Mouse (Mus musculus) olfactory bulb, adult 2 months (tissue): ENCODE data around the gene Dlx1. TPM values are rescaled to one million over a fixed set of nuclear protein-coding genes. Genes with fewer than 3 reads are reported as not detected.

Experiments
- H3K27ac ChIP-seq: fragments of 200-500 bp; 2 replicates; pipeline ENCODE4 v1.5.1; 2012; ENCODE audit warnings: low read depth, low read length; ENCODE audit not compliant: insufficient read depth
- H3K4me1 ChIP-seq: fragments of 200-500 bp; 2 replicates; pipeline ENCODE4 v1.6.1; 2012; ENCODE audit warnings: low read length; ENCODE audit not compliant: control insufficient read depth, insufficient read depth
- H3K4me3 ChIP-seq: fragments of 200-500 bp; 2 replicates; pipeline ENCODE4 v1.5.1; 2012; ENCODE audit warnings: mild to moderate bottlenecking, low read depth, low read length, moderate library complexity; ENCODE audit not compliant: insufficient read depth
- CTCF ChIP-seq: fragments of 200-500 bp; IDR thresholded peaks from 2 replicates; pipeline ENCODE4 v1.5.1; 2012; ENCODE audit warnings: low read depth, mild to moderate bottlenecking, low read length, moderate library complexity; ENCODE audit not compliant: insufficient read depth
- POLR2A ChIP-seq: fragments of 200-500 bp; IDR thresholded peaks from 2 replicates; pipeline ENCODE4 v1.6.1; 2012; ENCODE audit warnings: mild to moderate bottlenecking, low read depth, low read length, moderate library complexity; ENCODE audit not compliant: insufficient read depth
- WGBS: fragments of 180-500 bp; shearing (Covaris S2); methylation state at CpG from one replicate; pipeline ENCODE4 v1.1.7; 2018; 5-methylcytosine and 5-hydroxymethylcytosine counted together
- polyA plus RNA-seq: library from polyadenylated mRNA; stranded (reverse); fragments of >200 nt; gene quantifications from 2 replicates; pipeline ENCODE4 v1.2.4, GENCODE M21; 2012; ENCODE audit warnings: low replicate concordance; ENCODE audit not compliant: missing spikeins, insufficient read depth, insufficient read length

Dlx1 gene
- polyA plus RNA-seq, 1 experiment, result 355 TPM

DNA sequence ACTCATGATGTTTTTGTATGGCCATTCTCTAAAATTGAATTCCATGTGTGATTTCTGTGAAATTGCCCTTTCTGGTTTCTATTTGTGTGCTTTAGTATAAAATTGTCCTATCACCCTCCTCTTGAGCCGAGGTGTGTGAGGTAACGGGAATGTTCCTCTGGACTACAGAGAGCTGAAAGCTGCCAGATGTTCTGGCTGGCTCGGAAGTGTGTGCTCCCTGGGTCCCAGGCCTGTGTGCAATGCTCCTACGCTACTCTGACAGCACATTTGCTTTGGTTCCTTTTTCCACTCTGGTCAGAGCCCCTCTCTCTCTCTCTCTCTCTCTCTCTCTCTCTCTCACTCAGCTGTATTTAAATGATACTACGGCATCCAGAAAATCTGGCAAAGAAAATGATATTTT, 30.7 kb upstream of the Dlx1 start:
- no peak overlapping the region for H3K4me3 ChIP-seq
- WGBS, result 60% methylated on average over 5 of the region's 5 CpGs
- no peak overlapping the region for H3K27ac ChIP-seq
- no peak for TF ChIP-seq POLR2A
- TF ChIP-seq CTCF, result no peak
- peaks cover 9% of the 10 kb centered on the region for H3K4me1 ChIP-seq

- no peak overlapping the region for H3K4me3 ChIP-seq
- TF ChIP-seq POLR2A (no peak), CTCF (no peak)
- no peak overlapping the region; the same call in 1 of the 2 replicates for H3K27ac ChIP-seq
- peaks cover 8% of the 10 kb centered on the region for H3K4me1 ChIP-seq
- 44% methylated on average over 16 of the region's 16 CpGs for WGBS
Observed at GRCm38 (mm10) chr2:71499276-71500230, 28.4 kb upstream of the Dlx1 start.

- 79% methylated on average over 9 of the region's 9 CpGs for WGBS
- no peak overlapping the region for H3K27ac ChIP-seq
- peaks cover 5% of the 10 kb centered on the region for H3K4me1 ChIP-seq
- TF ChIP-seq POLR2A (no peak), CTCF (no peak)
- no peak overlapping the region for H3K4me3 ChIP-seq
Observed at GRCm38 (mm10) chr2:71504852-71505251, 23.1 kb upstream of the Dlx1 start.

GRCm38 (mm10) chr2:71511209-71511608, 16.7 kb upstream of the Dlx1 start:
- TF ChIP-seq CTCF, result no peak
- TF ChIP-seq POLR2A, result no peak
- Histone ChIP-seq H3K27ac (no peak overlapping the region), H3K4me3 (no peak overlapping the region), H3K4me1 (peaks cover 5% of the 10 kb centered on the region; the same call in 1 of the 2 replicates)
- WGBS, result 89% methylated on average over 7 of the region's 7 CpGs

DNA sequence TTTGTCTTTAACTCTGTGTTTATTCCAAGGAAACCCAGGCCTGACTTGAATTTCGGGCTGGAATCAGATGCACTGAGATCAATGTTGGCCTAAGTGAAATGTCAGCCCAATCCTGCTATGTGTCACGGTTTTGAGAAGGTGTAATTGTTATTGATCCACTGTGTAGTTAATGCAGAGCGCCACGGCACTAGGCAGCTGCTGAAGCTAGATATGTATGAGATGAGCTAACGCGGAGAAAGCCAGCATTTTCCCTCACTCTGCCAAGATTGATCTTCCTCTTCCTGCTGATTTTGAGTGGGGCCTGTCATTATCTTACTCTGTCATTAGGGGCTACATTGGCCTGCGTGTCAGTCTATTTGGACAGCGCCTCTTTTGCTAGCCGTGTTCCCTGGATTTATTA, 15.6 kb upstream of the Dlx1 start:
- 31% methylated on average over 9 of the region's 9 CpGs for WGBS
- H3K4me3 ChIP-seq, result no peak overlapping the region
- TF ChIP-seq POLR2A, result no peak
- TF ChIP-seq CTCF, result no peak
- H3K4me1 ChIP-seq, result peaks cover 5% of the 10 kb centered on the region; the same call in 1 of the 2 replicates
- peak overlapping the region; percentile 94 for H3K27ac ChIP-seq

DNA sequence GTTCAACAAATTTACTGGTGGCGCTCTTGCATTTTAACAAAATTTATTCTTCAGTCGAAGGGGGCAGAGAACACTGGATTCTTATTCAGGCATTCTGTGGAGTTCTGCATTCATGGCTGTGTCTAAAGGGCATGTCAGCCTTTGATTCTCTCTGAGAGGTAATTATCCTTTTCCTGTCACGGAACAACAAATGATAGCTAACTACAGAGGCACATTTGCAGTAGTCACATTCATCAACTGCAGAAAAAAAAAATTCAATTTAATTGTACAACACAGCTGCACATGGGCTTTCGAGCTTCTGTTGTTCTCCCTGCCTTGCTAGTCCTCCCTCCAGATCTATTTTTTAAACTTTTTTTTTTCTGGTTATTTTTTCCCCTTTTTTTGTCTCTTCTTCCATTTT, 10.9 kb upstream of the Dlx1 start:
- Histone ChIP-seq H3K27ac (peak overlapping the region; percentile 69; the same call in 1 of the 2 replicates), H3K4me3 (no peak overlapping the region), H3K4me1 (peaks cover 16% of the 10 kb centered on the region)
- TF ChIP-seq POLR2A, result no peak
- WGBS, result 24% methylated on average over 4 of the region's 4 CpGs

DNA sequence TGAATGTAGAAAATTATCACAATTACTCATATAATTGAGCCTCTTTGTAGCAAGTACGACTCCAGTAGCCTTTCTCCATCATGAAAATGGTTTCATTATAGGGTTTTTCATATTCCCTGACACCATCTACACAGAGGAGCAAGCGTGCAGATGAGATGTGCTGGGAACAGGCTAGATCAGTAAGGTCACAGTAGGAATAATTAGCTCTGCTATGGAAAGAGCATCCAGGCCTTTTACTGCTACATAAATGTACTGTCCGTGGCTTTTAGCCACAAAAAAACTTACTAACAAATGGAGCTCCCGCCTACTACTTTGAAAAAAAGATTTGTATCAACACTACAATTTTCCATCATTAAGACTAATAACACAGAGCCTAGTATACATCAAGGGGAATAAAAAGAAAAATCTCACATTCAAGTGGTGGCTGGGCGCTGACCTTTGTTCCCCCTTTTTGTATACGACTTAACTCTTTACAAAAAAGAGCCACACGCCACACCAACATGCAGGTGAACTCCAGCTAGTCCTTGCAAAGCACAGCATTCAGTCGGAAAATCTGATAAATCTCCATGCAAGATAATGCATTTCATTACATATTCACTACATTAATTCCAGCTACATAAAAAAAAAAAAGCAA, 10.3 kb upstream of the Dlx1 start:
- H3K4me3 ChIP-seq, result no peak overlapping the region
- WGBS, result 19% methylated on average over 8 of the region's 8 CpGs
- TF ChIP-seq POLR2A (no peak), CTCF (no peak)
- H3K4me1 ChIP-seq, result peaks cover 16% of the 10 kb centered on the region
- H3K27ac ChIP-seq, result peak overlapping the region; percentile 69

- no peak overlapping the region for H3K4me3 ChIP-seq
- TF ChIP-seq POLR2A (no peak), CTCF (no peak)
- WGBS, result 30% methylated on average over 4 of the region's 4 CpGs
- H3K4me1 ChIP-seq, result peaks cover 39% of the 10 kb centered on the region
- peak overlapping the region; percentile 71 for H3K27ac ChIP-seq
Observed at GRCm38 (mm10) chr2:71522871-71523270, 5.0 kb upstream of the Dlx1 start.

GRCm38 (mm10) chr2:71523431-71523830, 4.5 kb upstream of the Dlx1 start:
- no peak overlapping the region for H3K4me3 ChIP-seq
- TF ChIP-seq POLR2A (no peak), CTCF (no peak)
- WGBS, result 32% methylated on average over 4 of the region's 4 CpGs
- H3K27ac ChIP-seq, result peak overlapping the region; percentile 71
- H3K4me1 ChIP-seq, result peaks cover 39% of the 10 kb centered on the region
